9 mouse cellular contexts compared by ENCODE assay signal in the genomic region with DNA sequence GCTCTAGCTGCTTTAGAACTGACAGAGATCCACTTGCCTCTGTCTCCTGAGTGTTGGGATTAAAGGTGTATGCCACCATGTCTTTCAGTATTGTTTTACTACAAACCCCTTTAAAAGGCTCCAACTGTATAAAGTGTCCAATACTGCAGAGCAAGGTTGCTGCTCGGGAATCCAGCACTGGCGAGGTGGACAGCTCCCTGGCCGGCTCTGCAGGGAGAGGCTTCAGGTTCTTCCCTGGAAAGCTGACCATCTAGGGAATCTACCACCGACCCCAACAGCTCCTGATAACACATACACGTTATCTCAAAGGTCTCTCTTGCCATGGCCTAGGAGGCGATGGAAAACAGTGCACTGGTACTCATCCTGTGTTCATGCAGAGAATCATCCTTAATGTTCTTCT.
DNase-seq lines count a peak whose midpoint lies in the region; ATAC-seq and TF ChIP-seq lines count a peak whose summit lies in the region.
"Had no signal": no experiment of that assay in that cellular context is flagged by ENCODE, and none has a peak within 500 bp of the region (broad histone marks: within the 10 kb centered on the region; RNA-seq: fewer than 3 reads in every experiment).

No protein-coding gene starts in this region.

- no peak overlapping the region for H3K4me2 ChIP-seq in kidney, embryonic 16.5 days (replicated peaks; ENCODE audit: low read depth, low read length)
- no peak overlapping the region for H3K4me2 ChIP-seq in intestine, embryonic 15.5 days (replicated peaks)

- WGBS in kidney, embryonic 16.5 days = 11% methylated on average over 6 of the region's 6 CpGs
- WGBS in intestine, embryonic 15.5 days = 7% methylated on average over 6 of the region's 6 CpGs

- no peak for TF ChIP-seq CTCF in MEL (IDR thresholded peaks at IDR 0.05 in 2 of 3, conservative IDR thresholded peaks at IDR 0.05 in 1 of 3; ENCODE audit: control insufficient read depth in 1 of 3, insufficient read depth in 1 of 3, low read depth in 2 of 3, low read length in 3 of 3, poor library complexity in 1 of 3, severe bottlenecking in 1 of 3)

- no peaks in the 10 kb centered on the region for H3K79me2 ChIP-seq in MEL (ENCODE audit: control insufficient read depth, insufficient read depth, low read length, poor library complexity)

- no peak for TF ChIP-seq POLR2A in MEL (IDR thresholded peaks at IDR 0.05; ENCODE audit: control insufficient read depth in 1 of 2, insufficient read depth in 1 of 2, low read depth in 1 of 2, low read length in 2 of 2, poor library complexity in 1 of 2)

- TF ChIP-seq RAD21 in MEL (IDR thresholded peaks at IDR 0.05; ENCODE audit: low read depth, low read length) = no peak

- H3K9me3 ChIP-seq in kidney, embryonic 16.5 days (ENCODE audit: low read length) = no peaks in the 10 kb centered on the region
- no peaks in the 10 kb centered on the region for H3K9me3 ChIP-seq in MEL (replicated peaks; ENCODE audit: insufficient read depth, low read length)
- no peaks in the 10 kb centered on the region for H3K9me3 ChIP-seq in intestine, embryonic 15.5 days

- peak; percentile 76 for DNase-seq in kidney, postnatal 10 days
- DNase-seq in A20 (ENCODE audit: low read depth, low spot score) (peak; percentile 23), MEL (ENCODE audit: low read depth, low spot score) (peak; percentile 58)
- peak; percentile 9 for DNase-seq in induced T-regulatory cell, adult 2 months (ENCODE audit: low read depth)
- no peak for DNase-seq in cerebellum, postnatal 36 days
- no peak for DNase-seq in left cerebral cortex, adult 8-10 months (ENCODE audit: low spot score in 2 of 2)

- no peaks in the 10 kb centered on the region for H3K27me3 ChIP-seq in kidney, embryonic 16.5 days (ENCODE audit: insufficient read depth, low read length)
- H3K27me3 ChIP-seq in MEL (ENCODE audit: control insufficient read depth in 1 of 2, insufficient read depth in 2 of 2, low read length in 2 of 2) = no peaks in the 10 kb centered on the region
- H3K27me3 ChIP-seq in intestine, embryonic 15.5 days (replicated peaks) = no peaks in the 10 kb centered on the region

- no peak overlapping the region for H3K27ac ChIP-seq in kidney, embryonic 16.5 days (ENCODE audit: low read length)
- no peak overlapping the region for H3K27ac ChIP-seq in MEL (ENCODE audit: control insufficient read depth, low read depth, low read length)
- no peak overlapping the region for H3K27ac ChIP-seq in intestine, embryonic 15.5 days
- H3K27ac ChIP-seq: hindbrain, postnatal 0 days had no signal

- ATAC-seq in kidney, embryonic 16.5 days (ENCODE audit: low FRiP score, low TSS enrichment) = no peak
- ATAC-seq in intestine, embryonic 15.5 days = no peak
- ATAC-seq: hindbrain, postnatal 0 days had no signal

- H3K36me3 ChIP-seq in kidney, embryonic 16.5 days (ENCODE audit: insufficient read depth, low read length) = no peaks in the 10 kb centered on the region
- H3K36me3 ChIP-seq in MEL (ENCODE audit: control insufficient read depth in 1 of 2, insufficient read depth in 2 of 2, low read length in 2 of 2) = peaks cover 0 to 23% of the 10 kb centered on the region in 2 experiments; a peak in 2 of 4 replicates
- H3K36me3 ChIP-seq in intestine, embryonic 15.5 days = no peaks in the 10 kb centered on the region

- H3K4me1 ChIP-seq in kidney, embryonic 16.5 days (ENCODE audit: insufficient read depth, low read length) = no peaks in the 10 kb centered on the region
- H3K4me1 ChIP-seq in MEL (ENCODE audit: control insufficient read depth in 1 of 2, insufficient read depth in 2 of 2, low read length in 2 of 2) = peaks cover 8 to 17% of the 10 kb centered on the region in 2 experiments
- no peaks in the 10 kb centered on the region for H3K4me1 ChIP-seq in intestine, embryonic 15.5 days (replicated peaks)

- no peak for TF ChIP-seq EP300 in MEL (IDR thresholded peaks at IDR 0.05; ENCODE audit: low read depth in 1 of 2, low read length in 2 of 2)

- no peak overlapping the region for H3K9ac ChIP-seq in kidney, embryonic 16.5 days (replicated peaks; ENCODE audit: low read length)
- H3K9ac ChIP-seq in MEL (ENCODE audit: control insufficient read depth, low read depth, low read length, poor library complexity, severe bottlenecking) = no peak overlapping the region
- H3K9ac ChIP-seq in intestine, embryonic 15.5 days = no peak overlapping the region

- H3K4me3 ChIP-seq in kidney, embryonic 16.5 days (ENCODE audit: low read length) = no peak overlapping the region
- H3K4me3 ChIP-seq in MEL (ENCODE audit: control insufficient read depth in 1 of 2, insufficient read depth in 1 of 2, low read depth in 2 of 2, low read length in 2 of 2) = no peak overlapping the region
- no peak overlapping the region for H3K4me3 ChIP-seq in intestine, embryonic 15.5 days (replicated peaks)

TF ChIP-seq in MEL, 35 proteins besides CTCF, POLR2A, EP300 and RAD21:
- TF ChIP-seq TAL1 (IDR thresholded peaks at IDR 0.05; ENCODE audit: low read length) (no peak), KAT2A (conservative IDR thresholded peaks at IDR 0.05; ENCODE audit: low read depth, low read length) (no peak), RCOR1 (IDR thresholded peaks at IDR 0.05; ENCODE audit: low read depth, low read length) (no peak), SIN3A (IDR thresholded peaks at IDR 0.05; ENCODE audit: low read length) (no peak)

Comparison
In these comparisons a context has a peak if more than half of its experiments do, and no peak if none do; other contexts are left out.
1. DNase-seq: peak in kidney, postnatal 10 days (single experiment), A20 (single experiment), MEL (single experiment) and induced T-regulatory cell, adult 2 months (single experiment); none in cerebellum, postnatal 36 days (0 of 2) and left cerebral cortex, adult 8-10 months (0 of 2).